In genomic region chr10:107230081-107230850, GRCm38 (mm10) we compare ENCODE assay signal across 20 mouse cellular contexts. TPM values are rescaled to one million over a fixed set of nuclear protein-coding genes. Genes with fewer than 3 reads are reported as not detected.
"Had no signal": no experiment of that assay in that cellular context is flagged by ENCODE, and none has a peak within 500 bp of the region (broad histone marks: within the 10 kb centered on the region; RNA-seq: fewer than 3 reads in every experiment).

No protein-coding gene starts in this region.

- DNase-seq: left cerebral cortex, postnatal 4 days; liver; liver, embryonic 13.5 days; liver, postnatal 0 days; lung, adult 18-20 months; lung, adult 2 months; lung, embryonic 14.5 days; lung, postnatal 10 days; lung, postnatal 14 days; lung, postnatal 36 days; lung, postnatal 4 days; midbrain, embryonic 14.5 days had no signal

- ATAC-seq: liver, embryonic 12.5 days; liver, postnatal 0 days; lung, postnatal 0 days; midbrain, embryonic 13.5 days; midbrain, embryonic 15.5 days; midbrain, embryonic 16.5 days had no signal

RNA-seq across cellular contexts. Expression of gene Lin7a, which starts 41.2 kb away (rescaled TPM):
- total RNA-seq: megakaryocyte progenitor cell, adult 5-6 weeks; megakaryocyte, adult 5-6 weeks; megakaryocyte-erythroid progenitor cell, adult 5-6 weeks had no signal
